Comparison of ENCODE assay signal across 8 mouse cellular contexts in the genomic region with DNA sequence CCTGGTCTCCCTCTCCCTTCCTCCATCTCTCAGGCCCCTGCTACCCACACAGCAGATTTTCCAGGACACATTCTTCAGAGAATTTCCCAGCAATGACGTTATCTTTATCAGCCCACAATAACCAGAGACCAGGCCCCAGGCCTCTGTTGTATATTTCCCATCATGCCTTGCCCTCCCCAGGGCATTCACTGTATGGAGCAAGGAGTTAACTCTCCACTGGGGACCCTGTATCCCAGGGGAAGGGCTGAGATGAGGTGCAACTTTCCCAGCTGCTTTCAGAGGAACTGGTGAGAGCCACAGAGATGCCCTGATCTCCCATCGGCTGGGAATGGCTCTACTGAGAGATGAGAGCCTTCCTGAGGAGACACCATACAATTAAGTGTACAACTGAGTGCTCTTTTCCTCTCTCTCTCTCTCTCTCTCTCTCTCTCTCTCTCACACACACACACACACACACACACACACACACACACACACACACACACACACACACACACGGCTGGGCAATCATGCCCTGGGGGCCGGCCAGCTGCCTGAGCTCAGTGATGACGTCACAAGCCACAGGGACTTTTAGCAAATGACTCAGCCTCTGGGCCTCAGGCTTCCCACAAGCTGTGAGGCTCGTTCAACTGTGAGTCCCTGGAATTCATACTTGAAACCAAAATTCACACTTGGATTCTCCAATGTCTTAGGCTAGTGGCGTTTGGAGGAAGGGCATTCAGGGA. TPM values are rescaled to one million over a fixed set of nuclear protein-coding genes. Genes with fewer than 3 reads are reported as not detected.
DNase-seq lines count a peak whose midpoint lies in the region; ATAC-seq and TF ChIP-seq lines count a peak whose summit lies in the region.

No protein-coding gene starts in this region.

- no peaks in the 10 kb centered on the region for H3K36me3 ChIP-seq in hindbrain, embryonic 10.5 days
- H3K36me3 ChIP-seq in hindbrain, embryonic 16.5 days (ENCODE audit: control insufficient read depth, insufficient read depth, low read length) = no peaks in the 10 kb centered on the region
- H3K36me3 ChIP-seq in limb, embryonic 14.5 days (ENCODE audit: control insufficient read depth, insufficient read depth, low read length) = no peaks in the 10 kb centered on the region
- no peaks in the 10 kb centered on the region for H3K36me3 ChIP-seq in myocyte (ENCODE audit: control insufficient read depth, insufficient read depth)

- WGBS in hindbrain, embryonic 10.5 days = 46% methylated on average over 7 of the region's 7 CpGs
- 30% methylated on average over 7 of the region's 7 CpGs for WGBS in hindbrain, embryonic 16.5 days
- 34% methylated on average over 7 of the region's 7 CpGs for WGBS in limb, embryonic 14.5 days

- no peaks in the 10 kb centered on the region for H3K79me2 ChIP-seq in myocyte (ENCODE audit: control insufficient read depth, insufficient read depth)

- no peak overlapping the region for H3ac ChIP-seq in myocyte (ENCODE audit: control insufficient read depth, insufficient read length)

- no peak overlapping the region for H3K4me3 ChIP-seq in hindbrain, embryonic 10.5 days
- H3K4me3 ChIP-seq in hindbrain, embryonic 16.5 days (ENCODE audit: low read length) = no peak overlapping the region
- H3K4me3 ChIP-seq in limb, embryonic 14.5 days (replicated peaks; ENCODE audit: low read length) = no peak overlapping the region
- no peak overlapping the region for H3K4me3 ChIP-seq in myocyte

- ATAC-seq in hindbrain, embryonic 16.5 days = no peak
- ATAC-seq in limb, embryonic 14.5 days (ENCODE audit: low FRiP score, low read depth) = no peak

- peaks cover 38% of the 10 kb centered on the region for H3K4me1 ChIP-seq in hindbrain, embryonic 10.5 days (replicated peaks)
- H3K4me1 ChIP-seq in hindbrain, embryonic 16.5 days (ENCODE audit: control insufficient read depth, insufficient read depth, low read depth, low read length) = peaks cover 4% of the 10 kb centered on the region; the same call in 1 of the 2 replicates
- no peaks in the 10 kb centered on the region for H3K4me1 ChIP-seq in limb, embryonic 14.5 days (ENCODE audit: control insufficient read depth, insufficient read depth, low read length)

- DNase-seq in hindbrain, embryonic 10.5 days (ENCODE audit: low spot score) = no peak
- peak; percentile 81 for DNase-seq in A20 (ENCODE audit: low read depth, low spot score)
- DNase-seq in adrenal gland, postnatal 10 days = peak; percentile 79
- DNase-seq in gastrocnemius, postnatal 25 days = peak; percentile 64
- peak; percentile 65 for DNase-seq in limb, embryonic 14.5 days (ENCODE audit: low spot score)
- no peak for DNase-seq in layer of hippocampus, postnatal 10 days (ENCODE audit: low spot score in 2 of 2)

- H3K27me3 ChIP-seq in hindbrain, embryonic 10.5 days (ENCODE audit: insufficient read depth, poor library complexity, severe bottlenecking) = no peaks in the 10 kb centered on the region
- H3K27me3 ChIP-seq in hindbrain, embryonic 16.5 days (replicated peaks; ENCODE audit: control insufficient read depth, insufficient read depth, low read length) = no peaks in the 10 kb centered on the region
- H3K27me3 ChIP-seq in limb, embryonic 14.5 days (ENCODE audit: control insufficient read depth, insufficient read depth, low read length) = no peaks in the 10 kb centered on the region
- no peaks in the 10 kb centered on the region for H3K27me3 ChIP-seq in myocyte (ENCODE audit: control insufficient read depth, insufficient read depth, insufficient read length)

- H3K9ac ChIP-seq in hindbrain, embryonic 16.5 days (ENCODE audit: low read depth, low read length) = no peak overlapping the region
- H3K9ac ChIP-seq in limb, embryonic 14.5 days (ENCODE audit: low read depth, low read length, severe bottlenecking) = no peak overlapping the region

- H3K4me2 ChIP-seq in hindbrain, embryonic 16.5 days (ENCODE audit: low read length) = no peak overlapping the region
- H3K4me2 ChIP-seq in limb, embryonic 14.5 days (replicated peaks; ENCODE audit: low read depth, low read length, severe bottlenecking) = no peak overlapping the region
- H3K4me2 ChIP-seq in myocyte (ENCODE audit: low read depth) = peak overlapping the region; percentile 74

- H3K27ac ChIP-seq in hindbrain, embryonic 10.5 days = peak overlapping the region; percentile 82
- no peak overlapping the region; the same call in 1 of the 2 replicates for H3K27ac ChIP-seq in hindbrain, embryonic 16.5 days (ENCODE audit: low read depth, low read length)
- peak overlapping the region; percentile 39; the same call in 1 of the 2 replicates for H3K27ac ChIP-seq in limb, embryonic 14.5 days (replicated peaks; ENCODE audit: low read depth, low read length)

- no peaks in the 10 kb centered on the region for H3K9me3 ChIP-seq in hindbrain, embryonic 10.5 days
- H3K9me3 ChIP-seq in hindbrain, embryonic 16.5 days (ENCODE audit: control insufficient read depth, low read length) = no peaks in the 10 kb centered on the region
- H3K9me3 ChIP-seq in limb, embryonic 14.5 days (ENCODE audit: control insufficient read depth, low read length) = no peaks in the 10 kb centered on the region

- no peak for TF ChIP-seq POLR2A in limb, embryonic 14.5 days (IDR thresholded peaks at IDR 0.05; ENCODE audit: borderline replicate concordance, extremely low read depth, insufficient read depth, insufficient read length)
- no peak for TF ChIP-seq POLR2A in myocyte (IDR thresholded peaks at IDR 0.05; ENCODE audit: insufficient read length, low read depth)

TF ChIP-seq in myocyte, 11 proteins besides CTCF, POLR2A, EP300 and RAD21 (continues in another document):
- TF ChIP-seq SRF (IDR thresholded peaks at IDR 0.05; ENCODE audit: control insufficient read depth, insufficient read length, low read depth) (no peak), MYOD1 (IDR thresholded peaks at IDR 0.05; ENCODE audit: control insufficient read depth in 1 of 3, insufficient read length in 2 of 3, low read depth in 2 of 3) (peak in 2 of 3 experiments; percentile 62 to 84), POLR2AphosphoS2 (IDR thresholded peaks at IDR 0.05; ENCODE audit: insufficient read length, low read depth) (no peak), REST (IDR thresholded peaks at IDR 0.05; ENCODE audit: insufficient read depth, insufficient read length) (no peak), MYOG (IDR thresholded peaks at IDR 0.05; ENCODE audit: control insufficient read depth in 1 of 3, insufficient read depth in 1 of 3, insufficient read length in 2 of 3, low read depth in 2 of 3) (peak; percentile 64 to 85 (median 84)), USF1 (IDR thresholded peaks at IDR 0.05; ENCODE audit: low read depth) (no peak), E2F4 (IDR thresholded peaks at IDR 0.05; ENCODE audit: insufficient read depth) (no peak), TCF3 (IDR thresholded peaks at IDR 0.05; ENCODE audit: insufficient read length, low read depth) (peak; percentile 48)

RNA-seq across cellular contexts. Expression of gene Tmprss6, which starts 18.6 kb away (rescaled TPM):
- not detected in 2 replicates for polyA plus RNA-seq in hindbrain, embryonic 10.5 days (2016; fragmentation: Nextera tagmentation; extraction: Ambion mirVana)
- 0.29 and 0.51 TPM in 2 replicates for polyA plus RNA-seq in hindbrain, embryonic 16.5 days (2015; fragmentation: Nextera tagmentation; extraction: Ambion mirVana)
- total RNA-seq in adrenal gland, postnatal 10 days (2021) = 10 to 100 TPM; 24.7 to 59.5 TPM
- total RNA-seq in gastrocnemius, postnatal 25 days (2021) = not detected
- 0.05 and 0.08 TPM in 2 replicates for polyA plus RNA-seq in limb, embryonic 14.5 days (2012; rRNA removed)
- 0.08 and 0.58 TPM in 2 replicates for polyA plus RNA-seq in limb, embryonic 14.5 days (2014; fragmentation: Nextera tagmentation; extraction: Ambion mirVana)
- polyA plus RNA-seq in myocyte (2012; fragmentation: generic; extraction: Trizol) = 0.08 TPM
- not detected for total RNA-seq in layer of hippocampus, postnatal 10 days (2021)

RNA-seq across cellular contexts. Expression of gene Kctd17, which starts 21.5 kb away (rescaled TPM):
- polyA plus RNA-seq in hindbrain, embryonic 10.5 days (2016; fragmentation: Nextera tagmentation; extraction: Ambion mirVana) = 66.4 and 73.5 TPM in 2 replicates
- polyA plus RNA-seq in hindbrain, embryonic 16.5 days (2015; fragmentation: Nextera tagmentation; extraction: Ambion mirVana) = 161 and 172 TPM in 2 replicates
- total RNA-seq in adrenal gland, postnatal 10 days (2021) = 10 to 100 TPM; 85.2 to 94.8 TPM
- 10 to 100 TPM; 15.8 to 22.8 TPM for total RNA-seq in gastrocnemius, postnatal 25 days (2021)
- 149 and 212 TPM in 2 replicates for polyA plus RNA-seq in limb, embryonic 14.5 days (2012; rRNA removed)
- polyA plus RNA-seq in limb, embryonic 14.5 days (2014; fragmentation: Nextera tagmentation; extraction: Ambion mirVana) = 47.9 and 49.3 TPM in 2 replicates
- 161 TPM for polyA plus RNA-seq in myocyte (2012; fragmentation: generic; extraction: Trizol)
- 100 to 1,000 TPM; 208 to 216 TPM for total RNA-seq in layer of hippocampus, postnatal 10 days (2021)

RNA-seq across cellular contexts. Expression of gene Mpst, which starts 43.6 kb away (rescaled TPM):
- 1.4 and 1.5 TPM in 2 replicates for polyA plus RNA-seq in hindbrain, embryonic 10.5 days (2016; fragmentation: Nextera tagmentation; extraction: Ambion mirVana)
- polyA plus RNA-seq in hindbrain, embryonic 16.5 days (2015; fragmentation: Nextera tagmentation; extraction: Ambion mirVana) = 5.1 and 5.2 TPM in 2 replicates
- total RNA-seq in adrenal gland, postnatal 10 days (2021) = 10 to 100 TPM; 49.1 to 52.0 TPM
- 10 to 100 TPM; 55.7 to 56.8 TPM for total RNA-seq in gastrocnemius, postnatal 25 days (2021)
- polyA plus RNA-seq in limb, embryonic 14.5 days (2012; rRNA removed) = 53.8 and 78.4 TPM in 2 replicates
- 1.8 and 2.7 TPM in 2 replicates for polyA plus RNA-seq in limb, embryonic 14.5 days (2014; fragmentation: Nextera tagmentation; extraction: Ambion mirVana)
- 77.1 TPM for polyA plus RNA-seq in myocyte (2012; fragmentation: generic; extraction: Trizol)
- total RNA-seq in layer of hippocampus, postnatal 10 days (2021) = 10 to 100 TPM; 50.5 to 55.2 TPM

RNA-seq across cellular contexts. Expression of gene Tst, which starts 44.1 kb away (rescaled TPM):
- polyA plus RNA-seq in hindbrain, embryonic 10.5 days (2016; fragmentation: Nextera tagmentation; extraction: Ambion mirVana) = 7.7 and 10.9 TPM in 2 replicates
- 30.3 and 43.5 TPM in 2 replicates for polyA plus RNA-seq in hindbrain, embryonic 16.5 days (2015; fragmentation: Nextera tagmentation; extraction: Ambion mirVana)
- 100 to 1,000 TPM; 179 to 204 TPM for total RNA-seq in adrenal gland, postnatal 10 days (2021)
- total RNA-seq in gastrocnemius, postnatal 25 days (2021) = 10 to 100 TPM; 18.4 to 26.5 TPM
- polyA plus RNA-seq in limb, embryonic 14.5 days (2012; rRNA removed) = 8.3 and 9.1 TPM in 2 replicates
- 12.4 and 12.8 TPM in 2 replicates for polyA plus RNA-seq in limb, embryonic 14.5 days (2014; fragmentation: Nextera tagmentation; extraction: Ambion mirVana)
- 9.8 TPM for polyA plus RNA-seq in myocyte (2012; fragmentation: generic; extraction: Trizol)
- total RNA-seq in layer of hippocampus, postnatal 10 days (2021) = 10 to 100 TPM; 43.7 to 55.4 TPM

RNA-seq across cellular contexts. Expression of gene Il2rb, which starts 45.2 kb away (rescaled TPM):
- not detected in 2 replicates for polyA plus RNA-seq in hindbrain, embryonic 10.5 days (2016; fragmentation: Nextera tagmentation; extraction: Ambion mirVana)
- 0.26 and 0.37 TPM in 2 replicates for polyA plus RNA-seq in hindbrain, embryonic 16.5 days (2015; fragmentation: Nextera tagmentation; extraction: Ambion mirVana)
- total RNA-seq in adrenal gland, postnatal 10 days (2021) = 1 to 10 TPM; 1.9 TPM
- total RNA-seq in gastrocnemius, postnatal 25 days (2021) = not detected
- polyA plus RNA-seq in limb, embryonic 14.5 days (2012; rRNA removed) = 0.39 and 0.73 TPM in 2 replicates
- polyA plus RNA-seq in limb, embryonic 14.5 days (2014; fragmentation: Nextera tagmentation; extraction: Ambion mirVana) = 0.15 and 0.33 TPM in 2 replicates
- polyA plus RNA-seq in myocyte (2012; fragmentation: generic; extraction: Trizol) = 0.67 TPM
- total RNA-seq in layer of hippocampus, postnatal 10 days (2021) = under 1 TPM in 1 of 2 experiments, not detected in 1; 0.11 TPM

Comparison
In these comparisons a context has a peak if more than half of its experiments do, and no peak if none do; other contexts are left out.
1. DNase-seq: peak in A20 (single experiment), adrenal gland, postnatal 10 days (single experiment), gastrocnemius, postnatal 25 days (single experiment) and limb, embryonic 14.5 days (single experiment); none in hindbrain, embryonic 10.5 days (single experiment) and layer of hippocampus, postnatal 10 days (0 of 2).